In genomic region chr2:11396835-11397234, GRCm38 (mm10) we compare ENCODE assay signal across 15 mouse cellular contexts.
DNase-seq lines count a peak whose midpoint lies in the region; ATAC-seq and TF ChIP-seq lines count a peak whose summit lies in the region.
"Had no signal": no experiment of that assay in that cellular context is flagged by ENCODE, and none has a peak within 500 bp of the region (broad histone marks: within the 10 kb centered on the region; RNA-seq: fewer than 3 reads in every experiment).

No protein-coding gene starts in this region.

- H3K27me3 ChIP-seq in heart, adult 2 months (ENCODE audit: control insufficient read depth, insufficient read depth, low read length): no peaks in the 10 kb centered on the region
- no peaks in the 10 kb centered on the region for H3K27me3 ChIP-seq in midbrain, postnatal 0 days (ENCODE audit: insufficient read depth, low read length)
- no peaks in the 10 kb centered on the region for H3K27me3 ChIP-seq in midbrain, embryonic 13.5 days
- H3K27me3 ChIP-seq: heart, embryonic 13.5 days; hindbrain, embryonic 13.5 days; limb, embryonic 15.5 days had no signal

- TF ChIP-seq POLR2A in heart, adult 2 months (IDR thresholded peaks at IDR 0.05; ENCODE audit: insufficient read depth, low read depth, low read length): no peak

- no peaks in the 10 kb centered on the region for H3K9me3 ChIP-seq in midbrain, postnatal 0 days (ENCODE audit: low read length)
- H3K9me3 ChIP-seq in midbrain, embryonic 13.5 days: no peaks in the 10 kb centered on the region
- H3K9me3 ChIP-seq: forebrain, embryonic 10.5 days; heart, embryonic 13.5 days; hindbrain, embryonic 13.5 days; limb, embryonic 15.5 days had no signal

- no peaks in the 10 kb centered on the region for H3K79me2 ChIP-seq in heart, adult 2 months (replicated peaks; ENCODE audit: control insufficient read depth, insufficient read depth, low read length)

- H3K9ac ChIP-seq in heart, adult 2 months (ENCODE audit: low read depth, low read length): no peak overlapping the region
- H3K9ac ChIP-seq in midbrain, postnatal 0 days (replicated peaks; ENCODE audit: low read length, poor library complexity, severe bottlenecking): no peak overlapping the region
- H3K9ac ChIP-seq in midbrain, embryonic 13.5 days (replicated peaks): no peak overlapping the region
- H3K9ac ChIP-seq: heart, embryonic 13.5 days; hindbrain, embryonic 13.5 days; limb, embryonic 15.5 days had no signal

- no peak overlapping the region for H3K4me3 ChIP-seq in heart, adult 2 months
- no peak overlapping the region for H3K4me3 ChIP-seq in midbrain, postnatal 0 days (ENCODE audit: low read depth, low read length)
- H3K4me3 ChIP-seq in midbrain, embryonic 13.5 days (replicated peaks): no peak overlapping the region
- H3K4me3 ChIP-seq: forebrain, embryonic 10.5 days; heart, embryonic 13.5 days; hindbrain, embryonic 13.5 days; limb, embryonic 15.5 days had no signal

- peak; percentile 40 for TF ChIP-seq CTCF in heart, adult 2 months (IDR thresholded peaks at IDR 0.05)
- TF ChIP-seq CTCF in midbrain, postnatal 0 days (IDR thresholded peaks at IDR 0.05): peak; percentile 17; the same call in 1 of the 2 replicates

- no peaks in the 10 kb centered on the region for H3K36me3 ChIP-seq in heart, adult 2 months (ENCODE audit: control insufficient read depth, insufficient read depth, low read length)
- no peaks in the 10 kb centered on the region for H3K36me3 ChIP-seq in midbrain, postnatal 0 days (ENCODE audit: insufficient read depth, low read length)
- no peaks in the 10 kb centered on the region for H3K36me3 ChIP-seq in midbrain, embryonic 13.5 days
- H3K36me3 ChIP-seq: forebrain, embryonic 10.5 days; heart, embryonic 13.5 days; hindbrain, embryonic 13.5 days; limb, embryonic 15.5 days had no signal

- no peak for TF ChIP-seq EP300 in heart, adult 2 months (IDR thresholded peaks at IDR 0.05; ENCODE audit: insufficient read depth, low read depth, low read length)

- intact Hi-C loops in heart, adult 2 months (cut with DNase I): no loop called here
- intact Hi-C loops in heart, postnatal 36 days (cut with DNase I): no loop called here

- no peak overlapping the region for H3K27ac ChIP-seq in heart, adult 2 months
- no peak overlapping the region for H3K27ac ChIP-seq in midbrain, postnatal 0 days (ENCODE audit: low read depth, low read length)
- no peak overlapping the region for H3K27ac ChIP-seq in midbrain, embryonic 13.5 days
- H3K27ac ChIP-seq: forebrain, embryonic 10.5 days; heart, embryonic 13.5 days; hindbrain, embryonic 13.5 days; limb, embryonic 15.5 days had no signal

- 88% methylated on average over 3 of the region's 3 CpGs for WGBS in heart, adult 2 months
- WGBS in midbrain, postnatal 0 days: 96% methylated on average over 3 of the region's 3 CpGs
- 89% methylated on average over 3 of the region's 3 CpGs for WGBS in midbrain, embryonic 13.5 days

- H3K4me1 ChIP-seq in heart, adult 2 months (ENCODE audit: control insufficient read depth, insufficient read depth, low read length): 0 out of 2 replicates have a peak, but pooled peaks cover 1% of the 10 kb centered on the region
- H3K4me1 ChIP-seq in midbrain, postnatal 0 days (ENCODE audit: insufficient read depth, low read length): no peaks in the 10 kb centered on the region
- H3K4me1 ChIP-seq in midbrain, embryonic 13.5 days (replicated peaks): peaks cover 7% of the 10 kb centered on the region
- H3K4me1 ChIP-seq: heart, embryonic 13.5 days; limb, embryonic 15.5 days had no signal

- DNase-seq in heart, adult 2 months: no peak
- DNase-seq in heart, postnatal 36 days: no peak
- DNase-seq in midbrain, postnatal 0 days (ENCODE audit: low spot score): no peak
- DNase-seq in NIH3T3 (ENCODE audit: low read depth): peak; percentile 14
- DNase-seq in naive thymus-derived CD4-positive, alpha-beta T cell, adult 2 months (ENCODE audit: low read depth): peak; percentile 23
- DNase-seq in frontal cortex, adult 2 months (ENCODE audit: extremely low spot score in 1 of 2, low spot score in 1 of 2): no peak
- no peak for DNase-seq in T-cell, adult 2 months (ENCODE audit: low spot score)
- DNase-seq: adrenal gland, adult 2 months; cerebellum, adult 18-20 months; gastrocnemius, postnatal 10 days had no signal

- H3K4me2 ChIP-seq in midbrain, postnatal 0 days (ENCODE audit: low read depth, low read length, poor library complexity, severe bottlenecking): no peak overlapping the region
- H3K4me2 ChIP-seq in midbrain, embryonic 13.5 days (replicated peaks): no peak overlapping the region
- H3K4me2 ChIP-seq: heart, embryonic 13.5 days; hindbrain, embryonic 13.5 days; limb, embryonic 15.5 days had no signal

- ATAC-seq in midbrain, postnatal 0 days (ENCODE audit: low FRiP score): no peak
- no peak for ATAC-seq in midbrain, embryonic 13.5 days

Comparison
In these comparisons a context has a peak if more than half of its experiments do, and no peak if none do; other contexts are left out.
1. DNase-seq: peak in NIH3T3 (single experiment) and naive thymus-derived CD4-positive, alpha-beta T cell, adult 2 months (single experiment); none in heart, adult 2 months (0 of 2), heart, postnatal 36 days (0 of 2), midbrain, postnatal 0 days (single experiment), frontal cortex, adult 2 months (0 of 2) and T-cell, adult 2 months (single experiment).